In genomic region chr9:63360410-63360809, GRCm38 (mm10) we compare ENCODE assay signal across 15 mouse cellular contexts. TPM values are rescaled to one million over a fixed set of nuclear protein-coding genes. Genes with fewer than 3 reads are reported as not detected.
DNase-seq lines count a peak whose midpoint lies in the region; ATAC-seq and TF ChIP-seq lines count a peak whose summit lies in the region.
"Had no signal": no experiment of that assay in that cellular context is flagged by ENCODE, and none has a peak within 500 bp of the region (broad histone marks: within the 10 kb centered on the region; RNA-seq: fewer than 3 reads in every experiment).

No protein-coding gene starts in this region.

- no peaks in the 10 kb centered on the region for H3K4me1 ChIP-seq in forebrain, postnatal 0 days (ENCODE audit: insufficient read depth)
- no peaks in the 10 kb centered on the region for H3K4me1 ChIP-seq in forebrain, embryonic 14.5 days (ENCODE audit: control insufficient read depth, insufficient read depth, low read length)
- H3K4me1 ChIP-seq in kidney, postnatal 0 days (replicated peaks; ENCODE audit: insufficient read depth, low read length): no peaks in the 10 kb centered on the region
- H3K4me1 ChIP-seq in midbrain, postnatal 0 days (ENCODE audit: insufficient read depth, low read length): no peaks in the 10 kb centered on the region
- no peaks in the 10 kb centered on the region for H3K4me1 ChIP-seq in midbrain, embryonic 16.5 days (ENCODE audit: control insufficient read depth, insufficient read depth, low read length)
- H3K4me1 ChIP-seq: hindbrain, embryonic 15.5 days; lung, embryonic 15.5 days had no signal

- no peak overlapping the region for H3K4me2 ChIP-seq in forebrain, postnatal 0 days (ENCODE audit: low read depth)
- no peak overlapping the region for H3K4me2 ChIP-seq in forebrain, embryonic 14.5 days (ENCODE audit: low read length)
- H3K4me2 ChIP-seq in kidney, postnatal 0 days (ENCODE audit: low read length): no peak overlapping the region
- H3K4me2 ChIP-seq in midbrain, postnatal 0 days (ENCODE audit: low read depth, low read length, poor library complexity, severe bottlenecking): no peak overlapping the region
- H3K4me2 ChIP-seq in midbrain, embryonic 16.5 days (ENCODE audit: low read length): no peak overlapping the region
- H3K4me2 ChIP-seq: hindbrain, embryonic 15.5 days; lung, embryonic 15.5 days had no signal

- no peaks in the 10 kb centered on the region for H3K9me3 ChIP-seq in forebrain, postnatal 0 days (ENCODE audit: low read length)
- H3K9me3 ChIP-seq in forebrain, embryonic 14.5 days (replicated peaks; ENCODE audit: control insufficient read depth, low read length): no peaks in the 10 kb centered on the region
- no peaks in the 10 kb centered on the region for H3K9me3 ChIP-seq in kidney, postnatal 0 days (replicated peaks; ENCODE audit: low read length)
- no peaks in the 10 kb centered on the region for H3K9me3 ChIP-seq in midbrain, postnatal 0 days (ENCODE audit: low read length)
- no peaks in the 10 kb centered on the region for H3K9me3 ChIP-seq in midbrain, embryonic 16.5 days (replicated peaks; ENCODE audit: control insufficient read depth, low read length, poor library complexity, severe bottlenecking)
- H3K9me3 ChIP-seq: hindbrain, embryonic 15.5 days; lung, embryonic 15.5 days had no signal

- DNase-seq in forebrain, postnatal 0 days: no peak
- DNase-seq in forebrain, embryonic 14.5 days (ENCODE audit: low spot score): no peak
- peak; percentile 14 for DNase-seq in kidney, postnatal 0 days (ENCODE audit: low spot score)
- no peak for DNase-seq in kidney, postnatal 25 days
- no peak for DNase-seq in midbrain, postnatal 0 days (ENCODE audit: low spot score)
- DNase-seq in thymus, postnatal 36 days: no peak
- DNase-seq: adrenal gland, adult 8-10 months; B cell, adult 2 months; cerebellum, adult 9-10 months; kidney, adult 2 months; right cerebral cortex, adult 18-20 months; thymus, postnatal 25 days had no signal

- H3K9ac ChIP-seq in forebrain, postnatal 0 days: no peak overlapping the region
- H3K9ac ChIP-seq in forebrain, embryonic 14.5 days (ENCODE audit: low read length): no peak overlapping the region
- no peak overlapping the region for H3K9ac ChIP-seq in kidney, postnatal 0 days (ENCODE audit: low read depth, low read length)
- no peak overlapping the region for H3K9ac ChIP-seq in midbrain, postnatal 0 days (replicated peaks; ENCODE audit: low read length, poor library complexity, severe bottlenecking)
- H3K9ac ChIP-seq in midbrain, embryonic 16.5 days (ENCODE audit: low read depth, low read length): no peak overlapping the region
- H3K9ac ChIP-seq: hindbrain, embryonic 15.5 days; lung, embryonic 15.5 days had no signal

- WGBS in forebrain, postnatal 0 days: 53% methylated on average over 3 of the region's 3 CpGs
- 47% methylated on average over 3 of the region's 3 CpGs for WGBS in forebrain, embryonic 14.5 days
- WGBS in kidney, postnatal 0 days: 67% methylated on average over 3 of the region's 3 CpGs
- WGBS in midbrain, postnatal 0 days: 51% methylated on average over 3 of the region's 3 CpGs
- 44% methylated on average over 3 of the region's 3 CpGs for WGBS in midbrain, embryonic 16.5 days

- H3K4me3 ChIP-seq in forebrain, postnatal 0 days (ENCODE audit: low read depth, low read length): no peak overlapping the region
- H3K4me3 ChIP-seq in forebrain, embryonic 14.5 days (ENCODE audit: low read depth, low read length): no peak overlapping the region
- H3K4me3 ChIP-seq in kidney, postnatal 0 days (replicated peaks; ENCODE audit: low read depth, low read length): no peak overlapping the region
- no peak overlapping the region for H3K4me3 ChIP-seq in midbrain, postnatal 0 days (ENCODE audit: low read depth, low read length)
- no peak overlapping the region for H3K4me3 ChIP-seq in midbrain, embryonic 16.5 days (ENCODE audit: low read depth, low read length)
- H3K4me3 ChIP-seq: hindbrain, embryonic 15.5 days; lung, embryonic 15.5 days had no signal

- H3K27me3 ChIP-seq in forebrain, postnatal 0 days (ENCODE audit: insufficient read depth, low read length): no peaks in the 10 kb centered on the region
- no peaks in the 10 kb centered on the region for H3K27me3 ChIP-seq in forebrain, embryonic 14.5 days (replicated peaks; ENCODE audit: control insufficient read depth, insufficient read depth, low read length)
- no peaks in the 10 kb centered on the region for H3K27me3 ChIP-seq in kidney, postnatal 0 days (ENCODE audit: insufficient read depth, low read length)
- no peaks in the 10 kb centered on the region for H3K27me3 ChIP-seq in midbrain, postnatal 0 days (ENCODE audit: insufficient read depth, low read length)
- no peaks in the 10 kb centered on the region for H3K27me3 ChIP-seq in midbrain, embryonic 16.5 days (ENCODE audit: control insufficient read depth, insufficient read depth, low read depth, low read length)
- H3K27me3 ChIP-seq: hindbrain, embryonic 15.5 days; lung, embryonic 15.5 days had no signal

- peak; percentile 42 for TF ChIP-seq CTCF in forebrain, postnatal 0 days (IDR thresholded peaks at IDR 0.05; ENCODE audit: low read depth)
- peak; percentile 50 for TF ChIP-seq CTCF in kidney, postnatal 0 days (IDR thresholded peaks at IDR 0.05; ENCODE audit: low read depth)
- peak; percentile 52 for TF ChIP-seq CTCF in midbrain, postnatal 0 days (IDR thresholded peaks at IDR 0.05)

- no peaks in the 10 kb centered on the region for H3K36me3 ChIP-seq in forebrain, postnatal 0 days (ENCODE audit: insufficient read depth)
- H3K36me3 ChIP-seq in forebrain, embryonic 14.5 days (ENCODE audit: control insufficient read depth, insufficient read depth, low read length): 0 out of 2 replicates have a peak, but pooled peaks cover 2% of the 10 kb centered on the region
- no peaks in the 10 kb centered on the region for H3K36me3 ChIP-seq in kidney, postnatal 0 days (ENCODE audit: insufficient read depth, low read length)
- H3K36me3 ChIP-seq in midbrain, postnatal 0 days (ENCODE audit: insufficient read depth, low read length): no peaks in the 10 kb centered on the region
- no peaks in the 10 kb centered on the region for H3K36me3 ChIP-seq in midbrain, embryonic 16.5 days (ENCODE audit: control insufficient read depth, insufficient read depth, low read length)
- H3K36me3 ChIP-seq: hindbrain, embryonic 15.5 days; lung, embryonic 15.5 days had no signal

- ATAC-seq in forebrain, postnatal 0 days: no peak
- no peak for ATAC-seq in forebrain, embryonic 14.5 days
- no peak for ATAC-seq in kidney, postnatal 0 days (replicated peaks; ENCODE audit: low FRiP score, low read depth)
- ATAC-seq in midbrain, postnatal 0 days (ENCODE audit: low FRiP score): no peak
- no peak for ATAC-seq in midbrain, embryonic 16.5 days

- no peak overlapping the region for H3K27ac ChIP-seq in forebrain, postnatal 0 days (ENCODE audit: low read depth, low read length)
- no peak overlapping the region for H3K27ac ChIP-seq in forebrain, embryonic 14.5 days (ENCODE audit: low read depth, low read length)
- H3K27ac ChIP-seq in kidney, postnatal 0 days: no peak overlapping the region
- no peak overlapping the region for H3K27ac ChIP-seq in midbrain, postnatal 0 days (ENCODE audit: low read depth, low read length)
- no peak overlapping the region for H3K27ac ChIP-seq in midbrain, embryonic 16.5 days (ENCODE audit: low read length)
- H3K27ac ChIP-seq: hindbrain, embryonic 15.5 days; lung, embryonic 15.5 days had no signal

RNA-seq across cellular contexts. Expression of gene Map2k5, which starts 17.3 kb away (rescaled TPM):
- 16.4 and 21.1 TPM in 2 replicates for total RNA-seq in forebrain, postnatal 0 days (2014; rRNA removed)
- 33.1 and 37.7 TPM in 2 replicates for polyA plus RNA-seq in forebrain, postnatal 0 days (2015; fragmentation: Nextera tagmentation; extraction: Ambion mirVana)
- 38.3 and 40.3 TPM in 2 replicates for polyA plus RNA-seq in forebrain, embryonic 14.5 days (2014; fragmentation: Nextera tagmentation; extraction: Ambion mirVana)
- polyA plus RNA-seq in kidney, postnatal 0 days (2015; fragmentation: Nextera tagmentation; extraction: Ambion mirVana): 29.5 and 31.4 TPM in 2 replicates
- total RNA-seq in midbrain, postnatal 0 days (2014; rRNA removed): 22.4 and 23.4 TPM in 2 replicates
- 32.7 and 35.0 TPM in 2 replicates for polyA plus RNA-seq in midbrain, postnatal 0 days (2015; fragmentation: Nextera tagmentation; extraction: Ambion mirVana)
- polyA plus RNA-seq in midbrain, embryonic 16.5 days (2015; fragmentation: Nextera tagmentation; extraction: Ambion mirVana): 31.2 and 33.2 TPM in 2 replicates

RNA-seq across cellular contexts. Expression of gene 2300009A05Rik, which starts 38.6 kb away (rescaled TPM):
- total RNA-seq in forebrain, postnatal 0 days (2014; rRNA removed): 23.0 and 28.8 TPM in 2 replicates
- polyA plus RNA-seq in forebrain, postnatal 0 days (2015; fragmentation: Nextera tagmentation; extraction: Ambion mirVana): 83.2 and 98.5 TPM in 2 replicates
- 64.4 and 69.7 TPM in 2 replicates for polyA plus RNA-seq in forebrain, embryonic 14.5 days (2014; fragmentation: Nextera tagmentation; extraction: Ambion mirVana)
- polyA plus RNA-seq in kidney, postnatal 0 days (2015; fragmentation: Nextera tagmentation; extraction: Ambion mirVana): 113 and 127 TPM in 2 replicates
- 45.8 and 54.1 TPM in 2 replicates for total RNA-seq in midbrain, postnatal 0 days (2014; rRNA removed)
- 82.8 and 98.4 TPM in 2 replicates for polyA plus RNA-seq in midbrain, postnatal 0 days (2015; fragmentation: Nextera tagmentation; extraction: Ambion mirVana)
- polyA plus RNA-seq in midbrain, embryonic 16.5 days (2015; fragmentation: Nextera tagmentation; extraction: Ambion mirVana): 60.2 and 61.7 TPM in 2 replicates
